Mouse (Mus musculus): ENCODE data around the gene Map2k1. TPM values are rescaled to one million over a fixed set of nuclear protein-coding genes. Genes with fewer than 3 reads are reported as not detected.

Gene Map2k1
- total RNA-seq, 2 experiments from 2014 or later, result 49.4 to 54.3 TPM

- no peak for DNase-seq (ENCODE audit: low spot score in 2 of 2)
These were observed 3.2 kb downstream of the Map2k1 start for GRCm38 (mm10) chr9:64250111-64250730.

- DNase-seq (ENCODE audit: low spot score in 2 of 2), result no peak
These were observed 4.1 kb downstream of the Map2k1 start for GRCm38 (mm10) chr9:64249371-64249770.

- no peak for DNase-seq (ENCODE audit: low spot score in 2 of 2)
These were observed 11.0 kb downstream of the Map2k1 start for GRCm38 (mm10) chr9:64242381-64242831.

- DNase-seq (ENCODE audit: low spot score in 2 of 2), result no peak
These were observed 12.8 kb downstream of the Map2k1 start for GRCm38 (mm10) chr9:64240681-64241080.

- DNase-seq (ENCODE audit: low spot score in 2 of 2), result no peak
These were observed 13.3 kb downstream of the Map2k1 start for GRCm38 (mm10) chr9:64240116-64240515.

- no peak for DNase-seq (ENCODE audit: low spot score in 2 of 2)
These were observed 17.4 kb downstream of the Map2k1 start for GRCm38 (mm10) chr9:64236056-64236455.

GRCm38 (mm10) chr9:64234768-64235435 is 18.5 kb downstream of the Map2k1 start, which contains the start of gene Uchl4:
Gene Uchl4, plus strand, starts transcription at chr9:64235201.
- no peak for DNase-seq (ENCODE audit: low spot score in 2 of 2)

- DNase-seq (ENCODE audit: low spot score in 2 of 2), result no peak
These were observed 19.8 kb downstream of the Map2k1 start for GRCm38 (mm10) chr9:64233656-64234055.

GRCm38 (mm10) chr9:64232257-64232957 is 21.0 kb downstream of the Map2k1 start:
- DNase-seq (ENCODE audit: low spot score in 2 of 2), result no peak

GRCm38 (mm10) chr9:64231674-64232073 is 21.8 kb downstream of the Map2k1 start:
- DNase-seq (ENCODE audit: low spot score in 2 of 2), result no peak

GRCm38 (mm10) chr9:64231171-64231570 is 22.3 kb downstream of the Map2k1 start:
- DNase-seq (ENCODE audit: low spot score in 2 of 2), result no peak

GRCm38 (mm10) chr9:64228972-64229371 is 24.5 kb downstream of the Map2k1 start:
- DNase-seq (ENCODE audit: low spot score in 2 of 2), result no peak

GRCm38 (mm10) chr9:64227736-64228135 is 25.7 kb downstream of the Map2k1 start:
- DNase-seq (ENCODE audit: low spot score in 2 of 2), result no peak

GRCm38 (mm10) chr9:64225805-64226204 is 27.6 kb downstream of the Map2k1 start:
- DNase-seq (ENCODE audit: low spot score in 2 of 2), result no peak

- DNase-seq (ENCODE audit: low spot score in 2 of 2), result no peak
These were observed 31.3 kb downstream of the Map2k1 start for GRCm38 (mm10) chr9:64222098-64222497.

- DNase-seq (ENCODE audit: low spot score in 2 of 2), result no peak
These were observed 32.0 kb downstream of the Map2k1 start for GRCm38 (mm10) chr9:64221480-64221879.

- DNase-seq (ENCODE audit: low spot score in 2 of 2), result no peak
These were observed 32.8 kb downstream of the Map2k1 start for GRCm38 (mm10) chr9:64220603-64221002.

GRCm38 (mm10) chr9:64219772-64220420 is 33.5 kb downstream of the Map2k1 start:
- no peak for DNase-seq (ENCODE audit: low spot score in 2 of 2)

- DNase-seq (ENCODE audit: low spot score in 2 of 2), result no peak
These were observed 34.1 kb downstream of the Map2k1 start for GRCm38 (mm10) chr9:64219305-64219704.

GRCm38 (mm10) chr9:64217887-64218286 is 35.5 kb downstream of the Map2k1 start:
- no peak for DNase-seq (ENCODE audit: low spot score in 2 of 2)

- no peak for DNase-seq (ENCODE audit: low spot score in 2 of 2)
These were observed 36.8 kb downstream of the Map2k1 start for GRCm38 (mm10) chr9:64216641-64217040.

- no peak for DNase-seq (ENCODE audit: low spot score in 2 of 2)
These were observed 37.3 kb downstream of the Map2k1 start for GRCm38 (mm10) chr9:64216090-64216489.
